Comparison of ENCODE assay signal across 23 mouse cellular contexts in genomic region chr1:41139725-41140124, GRCm38 (mm10).
DNase-seq lines count a peak whose midpoint lies in the region; ATAC-seq and TF ChIP-seq lines count a peak whose summit lies in the region.
"Had no signal": no experiment of that assay in that cellular context is flagged by ENCODE, and none has a peak within 500 bp of the region (broad histone marks: within the 10 kb centered on the region; RNA-seq: fewer than 3 reads in every experiment).

No protein-coding gene starts in this region.

- DNase-seq in heart, adult 11 months = peak; percentile 24
- DNase-seq in heart, postnatal 14 days = no peak
- DNase-seq in midbrain, embryonic 10.5 days (ENCODE audit: low spot score) = no peak
- no peak for DNase-seq in midbrain, postnatal 0 days (ENCODE audit: low spot score)
- peak; percentile 33 for DNase-seq in NIH3T3 (ENCODE audit: low read depth)
- no peak for DNase-seq in kidney, postnatal 10 days
- no peak for DNase-seq in adipocyte (ENCODE audit: low spot score)
- DNase-seq: adrenal gland, adult 8-10 months; adrenal gland, postnatal 25 days; B cell, adult 2 months; cerebellum, adult 11-12 months; cerebellum, adult 8-10 months; cerebellum, postnatal 10 days; gastrocnemius, postnatal 25 days; heart, adult 2 months; kidney, adult 11 months had no signal

- H3K9me3 ChIP-seq in midbrain, embryonic 10.5 days (replicated peaks) = no peaks in the 10 kb centered on the region
- no peaks in the 10 kb centered on the region for H3K9me3 ChIP-seq in midbrain, postnatal 0 days (ENCODE audit: low read length)
- H3K9me3 ChIP-seq: forebrain, embryonic 10.5 days; forebrain, embryonic 15.5 days; heart, embryonic 10.5 days; heart, embryonic 13.5 days; intestine, embryonic 15.5 days had no signal

- 68% methylated on average over 2 of the region's 2 CpGs for WGBS in midbrain, embryonic 10.5 days
- 63% methylated on average over 2 of the region's 2 CpGs for WGBS in midbrain, postnatal 0 days

- peak overlapping the region; percentile 74 for H3K27ac ChIP-seq in midbrain, embryonic 10.5 days (replicated peaks)
- H3K27ac ChIP-seq in midbrain, postnatal 0 days (ENCODE audit: low read depth, low read length) = no peak overlapping the region
- H3K27ac ChIP-seq: heart, adult 2 months; heart, embryonic 10.5 days; heart, embryonic 13.5 days; intestine, embryonic 15.5 days had no signal

- intact Hi-C loops in heart, postnatal 14 days (cut with DNase I) = loop anchor here (10.0 kb wide), 1 partner anchor 255 kb away; no protein-coding TSS in a partner anchor

- no peak for ATAC-seq in midbrain, postnatal 0 days (ENCODE audit: low FRiP score)
- ATAC-seq: forebrain, embryonic 15.5 days; hindbrain, embryonic 16.5 days; intestine, embryonic 15.5 days had no signal

- TF ChIP-seq CTCF in midbrain, postnatal 0 days (IDR thresholded peaks at IDR 0.05) = no peak

- H3K4me2 ChIP-seq in midbrain, postnatal 0 days (ENCODE audit: low read depth, low read length, poor library complexity, severe bottlenecking) = no peak overlapping the region
- H3K4me2 ChIP-seq: forebrain, embryonic 15.5 days; heart, embryonic 13.5 days; intestine, embryonic 15.5 days had no signal

- no peak overlapping the region for H3K4me3 ChIP-seq in midbrain, embryonic 10.5 days
- no peak overlapping the region for H3K4me3 ChIP-seq in midbrain, postnatal 0 days (ENCODE audit: low read depth, low read length)
- H3K4me3 ChIP-seq: forebrain, embryonic 10.5 days; forebrain, embryonic 15.5 days; heart, adult 2 months; heart, embryonic 10.5 days; heart, embryonic 13.5 days; intestine, embryonic 15.5 days had no signal

- H3K4me1 ChIP-seq in midbrain, embryonic 10.5 days = peaks cover 19% of the 10 kb centered on the region
- no peaks in the 10 kb centered on the region for H3K4me1 ChIP-seq in midbrain, postnatal 0 days (ENCODE audit: insufficient read depth, low read length)
- H3K4me1 ChIP-seq: heart, embryonic 10.5 days; heart, embryonic 13.5 days; intestine, embryonic 15.5 days had no signal

- H3K9ac ChIP-seq in midbrain, postnatal 0 days (replicated peaks; ENCODE audit: low read length, poor library complexity, severe bottlenecking) = no peak overlapping the region
- H3K9ac ChIP-seq: forebrain, embryonic 15.5 days; heart, embryonic 13.5 days; intestine, embryonic 15.5 days had no signal

- H3K36me3 ChIP-seq in midbrain, embryonic 10.5 days = no peaks in the 10 kb centered on the region
- H3K36me3 ChIP-seq in midbrain, postnatal 0 days (ENCODE audit: insufficient read depth, low read length) = no peaks in the 10 kb centered on the region
- H3K36me3 ChIP-seq: forebrain, embryonic 10.5 days; forebrain, embryonic 15.5 days; heart, embryonic 10.5 days; heart, embryonic 13.5 days; intestine, embryonic 15.5 days had no signal

- H3K27me3 ChIP-seq in midbrain, embryonic 10.5 days (ENCODE audit: low read depth, poor library complexity, severe bottlenecking) = no peaks in the 10 kb centered on the region
- H3K27me3 ChIP-seq in midbrain, postnatal 0 days (ENCODE audit: insufficient read depth, low read length) = no peaks in the 10 kb centered on the region
- H3K27me3 ChIP-seq: CH12.LX; forebrain, embryonic 15.5 days; heart, embryonic 13.5 days; intestine, embryonic 15.5 days had no signal

Comparison
In these comparisons a context has a peak if more than half of its experiments do, and no peak if none do; other contexts are left out.
1. DNase-seq: peak in heart, adult 11 months (single experiment) and NIH3T3 (single experiment); none in heart, postnatal 14 days (0 of 2), midbrain, embryonic 10.5 days (single experiment), midbrain, postnatal 0 days (single experiment), kidney, postnatal 10 days (single experiment) and adipocyte (single experiment).